Mouse (Mus musculus) heart, embryonic 12.5 days (tissue): Measurements from ENCODE around the gene Nutf2-ps1. TPM values are rescaled to one million over a fixed set of nuclear protein-coding genes. Genes with fewer than 3 reads are reported as not detected.
"Not testable (repeated sequence)": the region's sequence is repeated elsewhere in the genome, so short reads cannot be mapped to it uniquely, and the experiment has no call there.

ENCODE experiments used
- ATAC-seq: fragments of 200-750 bp; cut with Nextera tagmentation; 2 replicates; pipeline ENCODE4 v1.8.0; 2017; ENCODE audit warnings: moderate TSS enrichment, moderate library complexity; ENCODE audit not compliant: insufficient number of reproducible peaks, low FRiP score
- H3K27ac ChIP-seq: fragments of 300-500 bp; sonication (generic); 2 replicates; pipeline ENCODE4 v1.5.1; 2016; ENCODE audit warnings: mild to moderate bottlenecking, moderate library complexity; ENCODE audit not compliant: poor library complexity, severe bottlenecking
- H3K27me3 ChIP-seq: fragments of 300-500 bp; sonication (generic); replicated peaks from 2 replicates; pipeline ENCODE4 v1.6.1; 2016; ENCODE audit warnings: mild to moderate bottlenecking, moderate library complexity
- H3K36me3 ChIP-seq: fragments of 300-500 bp; sonication (generic); 2 replicates; pipeline ENCODE4 v1.6.1; 2016; ENCODE audit warnings: mild to moderate bottlenecking, moderate library complexity
- H3K4me1 ChIP-seq: fragments of 300-500 bp; sonication (generic); replicated peaks from 2 replicates; pipeline ENCODE4 v1.6.1; 2016; ENCODE audit warnings: mild to moderate bottlenecking
- H3K4me2 ChIP-seq: fragments of 300-500 bp; sonication (generic); 2 replicates; pipeline ENCODE4 v1.6.1; 2016; ENCODE audit warnings: mild to moderate bottlenecking, moderate library complexity
- H3K4me3 ChIP-seq: fragments of 300-500 bp; sonication (generic); 2 replicates; pipeline ENCODE4 v1.5.1; 2016; ENCODE audit warnings: mild to moderate bottlenecking
- H3K9ac ChIP-seq: fragments of 300-500 bp; sonication (generic); 2 replicates; pipeline ENCODE4 v1.6.1; 2016; ENCODE audit warnings: mild to moderate bottlenecking, moderate library complexity
- H3K9me3 ChIP-seq: fragments of 300-500 bp; sonication (generic); replicated peaks from 2 replicates; pipeline ENCODE4 v1.6.1; 2016; ENCODE audit warnings: mild to moderate bottlenecking, moderate library complexity
- WGBS: fragments of 180-500 bp; shearing (Covaris S2); methylation state at CpG from one replicate; pipeline ENCODE4 v1.1.7; 2016; 5-methylcytosine and 5-hydroxymethylcytosine counted together
- polyA plus RNA-seq: library from polyadenylated mRNA; unstranded; fragments of >200 nt; fragmentation: Nextera tagmentation; extraction: Ambion mirVana; gene quantifications from 2 replicates; pipeline ENCODE4 v1.2.1, GENCODE M21; 2016

The Nutf2-ps1 gene
- 314 and 321 TPM in 2 replicates for polyA plus RNA-seq

DNA sequence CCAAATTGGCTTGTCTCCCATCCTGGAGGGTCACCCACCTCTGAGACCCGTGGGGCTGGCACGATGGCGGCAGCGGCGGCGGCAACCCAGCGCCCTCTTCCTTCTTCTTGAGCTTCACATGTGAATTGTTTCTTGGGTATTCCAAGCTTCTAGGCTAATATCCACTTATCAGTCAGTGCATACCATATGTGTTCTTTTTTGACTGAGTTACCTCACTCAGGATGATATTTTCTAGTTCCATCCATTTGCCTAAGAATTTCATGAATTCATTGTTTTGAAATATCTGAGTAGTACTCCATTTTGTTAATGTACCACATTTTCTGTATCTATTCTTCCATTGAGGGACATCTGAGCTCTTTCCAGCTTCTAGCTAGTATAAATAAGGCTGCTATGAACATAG is at the start of gene Nutf2-ps1:
Gene Nutf2-ps1, minus strand, starts transcription at position 101 of the 400 bp plus-strand sequence.
- H3K36me3 ChIP-seq, ATAC-seq, H3K27me3 ChIP-seq, H3K4me2 ChIP-seq, H3K4me3 ChIP-seq, H3K27ac ChIP-seq, H3K9ac ChIP-seq, H3K4me1 ChIP-seq: not testable (repeated sequence)
- 91% methylated on average over 7 of the region's 7 CpGs for WGBS
- H3K9me3 ChIP-seq = peaks cover 22% of the 10 kb centered on the region

DNA sequence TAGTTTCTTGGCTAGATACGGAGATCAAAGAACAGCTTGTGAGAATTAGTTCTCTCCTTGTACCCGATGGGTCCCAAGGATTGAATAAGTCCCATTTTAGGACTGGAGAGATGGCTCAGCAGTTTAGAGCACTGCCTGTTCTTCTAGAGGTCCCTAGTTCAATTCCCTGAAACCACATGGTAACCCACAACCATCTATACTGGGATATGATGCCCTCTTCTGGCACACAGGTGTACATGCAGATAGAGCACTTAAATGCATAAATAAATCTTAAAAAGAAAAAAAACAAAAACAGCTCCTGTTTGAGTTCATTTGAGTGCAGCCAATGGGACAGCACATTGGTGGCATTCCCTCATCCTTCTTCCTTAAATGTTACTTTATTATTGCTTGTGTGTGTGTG is 49.2 kb upstream of the Nutf2-ps1 start:
- no peak for ATAC-seq
- H3K9me3 ChIP-seq = no peaks in the 10 kb centered on the region
- 96% methylated on average over 2 of the region's 2 CpGs for WGBS
- no peak overlapping the region for H3K9ac ChIP-seq
- peaks cover 76% of the 10 kb centered on the region for H3K36me3 ChIP-seq
- H3K27ac ChIP-seq = no peak overlapping the region
- no peaks in the 10 kb centered on the region for H3K4me1 ChIP-seq
- H3K4me3 ChIP-seq = no peak overlapping the region
- H3K27me3 ChIP-seq = no peaks in the 10 kb centered on the region
- H3K4me2 ChIP-seq = no peak overlapping the region

DNA sequence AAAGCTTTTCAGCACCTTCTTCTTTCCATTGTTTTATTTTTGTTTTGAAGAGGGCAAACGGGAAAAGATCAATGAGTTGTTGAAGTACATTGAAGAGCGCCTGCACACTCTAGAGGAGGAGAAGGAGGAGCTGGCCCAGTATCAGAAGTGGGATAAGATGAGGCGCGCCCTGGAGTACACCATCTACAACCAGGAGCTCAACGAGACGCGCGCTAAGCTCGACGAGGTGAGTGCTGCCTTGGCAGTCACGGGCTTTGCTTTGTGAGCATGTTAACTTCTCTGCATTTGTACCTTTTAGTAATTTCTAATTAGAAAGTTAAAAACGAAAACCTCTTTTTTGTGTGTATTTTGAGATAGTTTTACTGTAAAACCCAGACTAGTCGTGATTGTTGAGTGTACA is 32.8 kb upstream of the Nutf2-ps1 start:
- no peak overlapping the region for H3K4me3 ChIP-seq

DNA sequence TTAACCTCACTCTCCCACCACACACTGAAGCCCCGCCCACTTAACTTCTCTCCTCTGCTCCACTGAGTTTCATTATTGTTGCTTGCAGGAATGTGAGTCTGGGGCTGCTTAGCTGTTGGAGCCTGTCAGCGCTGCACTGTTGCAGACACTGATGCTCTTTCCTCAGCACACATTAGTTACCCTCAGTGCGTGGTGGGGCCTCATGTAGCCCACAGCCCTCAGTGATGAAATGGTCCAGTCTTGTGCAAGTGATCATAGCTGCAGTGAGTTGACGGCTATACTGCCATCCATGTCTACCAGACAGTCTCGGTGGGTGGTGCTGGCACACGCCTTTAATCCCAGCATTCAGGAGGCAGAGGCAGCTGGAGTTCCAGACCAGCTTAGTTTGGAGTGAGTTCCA is 20.1 kb upstream of the Nutf2-ps1 start:
- H3K4me1 ChIP-seq = peaks cover 19% of the 10 kb centered on the region
- H3K27ac ChIP-seq = no peak overlapping the region
- H3K27me3 ChIP-seq = no peaks in the 10 kb centered on the region
- H3K4me2 ChIP-seq = no peak overlapping the region
- 0 out of 2 replicates have a peak, but pooled peaks have one; percentile 25 for ATAC-seq
- no peak overlapping the region for H3K9ac ChIP-seq
- peaks cover 22% of the 10 kb centered on the region for H3K36me3 ChIP-seq
- H3K9me3 ChIP-seq = no peaks in the 10 kb centered on the region
- WGBS = 63% methylated on average over 6 of the region's 6 CpGs
- no peak overlapping the region for H3K4me3 ChIP-seq

More for the DNA sequence above, 32.8 kb upstream of the Nutf2-ps1 start:
- no peaks in the 10 kb centered on the region for H3K9me3 ChIP-seq
- ATAC-seq = no peak
- H3K4me2 ChIP-seq = no peak overlapping the region
- H3K9ac ChIP-seq = no peak overlapping the region
- H3K36me3 ChIP-seq = peaks cover 80% of the 10 kb centered on the region
- WGBS = 80% methylated on average over 13 of the region's 13 CpGs
- H3K4me1 ChIP-seq = no peaks in the 10 kb centered on the region
- H3K27ac ChIP-seq = no peak overlapping the region
- H3K27me3 ChIP-seq = no peaks in the 10 kb centered on the region

DNA sequence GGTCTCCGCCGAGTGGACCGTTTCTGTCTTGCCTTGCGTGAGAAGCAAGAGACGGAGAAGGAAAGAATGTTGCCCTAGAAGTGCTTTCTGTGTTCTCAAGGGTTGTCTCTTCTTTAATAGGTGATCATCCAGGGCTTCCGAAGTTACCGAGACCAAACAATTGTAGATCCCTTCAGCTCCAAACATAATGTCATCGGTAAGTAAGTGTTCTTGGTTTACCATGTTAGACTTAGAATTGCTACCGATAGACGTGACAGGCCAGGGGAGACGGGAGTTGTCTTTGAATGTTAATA is 12.4 kb upstream of the Nutf2-ps1 start:
- Histone ChIP-seq H3K4me1 (peaks cover 14% of the 10 kb centered on the region), H3K9ac (peak overlapping the region; percentile 95), H3K9me3 (no peaks in the 10 kb centered on the region), H3K36me3 (peaks cover 11% of the 10 kb centered on the region), H3K4me3 (peak overlapping the region; percentile 96), H3K4me2 (peak overlapping the region; percentile 86), H3K27ac (no peak overlapping the region), H3K27me3 (no peaks in the 10 kb centered on the region)
- WGBS = 12% methylated on average over 11 of the region's 11 CpGs
- ATAC-seq = no peak

DNA sequence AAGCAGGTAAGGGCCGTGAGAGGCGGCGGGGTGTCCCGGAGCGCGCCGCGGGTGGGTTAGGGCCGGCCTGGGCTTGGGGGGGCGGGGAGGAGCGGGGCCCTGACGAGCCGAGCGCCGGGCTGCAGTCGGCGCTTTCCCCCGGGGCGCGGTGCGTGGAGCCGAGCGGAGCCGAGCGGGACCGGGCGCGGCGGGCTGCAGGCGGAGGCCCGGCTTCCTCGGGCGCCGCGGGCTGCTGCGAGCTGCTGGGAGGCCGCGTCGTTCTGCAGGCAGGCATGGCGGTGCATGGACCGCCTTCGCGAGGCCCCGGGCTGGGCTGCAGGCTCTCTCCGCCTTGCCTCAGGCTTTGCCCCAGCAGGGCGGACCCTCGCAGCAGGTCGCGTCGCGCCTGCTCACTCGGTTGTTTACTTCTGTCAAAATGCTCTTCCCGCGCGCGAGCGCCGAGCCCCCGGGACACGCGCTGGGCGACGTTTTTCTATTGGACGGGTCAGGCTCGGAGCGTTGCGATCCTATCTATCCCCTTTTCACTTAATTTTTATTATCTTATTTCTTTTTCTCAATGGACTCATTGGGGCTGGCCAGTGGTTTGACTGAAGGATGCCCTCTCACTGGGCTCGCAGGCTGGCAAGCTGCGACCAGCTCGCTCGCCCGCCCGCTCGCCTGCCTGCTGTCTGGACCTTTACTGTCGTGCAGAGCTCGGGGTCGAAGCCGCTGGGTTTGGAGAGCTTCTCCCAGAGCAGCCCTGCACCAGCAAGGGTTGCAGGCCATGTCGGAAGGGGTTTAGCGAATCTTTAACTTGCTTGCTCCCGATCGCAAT is 11.9 kb upstream of the Nutf2-ps1 start:
- ATAC-seq = peak; percentile 77
- peak overlapping the region; percentile 95 for H3K9ac ChIP-seq
- peak overlapping the region; percentile 84 for H3K27ac ChIP-seq
- H3K4me1 ChIP-seq = peaks cover 14% of the 10 kb centered on the region
- peaks cover 8% of the 10 kb centered on the region for H3K36me3 ChIP-seq
- H3K9me3 ChIP-seq = no peaks in the 10 kb centered on the region
- H3K27me3 ChIP-seq = no peaks in the 10 kb centered on the region
- peak overlapping the region; percentile 86 for H3K4me2 ChIP-seq
- under 1% methylated on average over 73 of the region's 82 CpGs for WGBS
- H3K4me3 ChIP-seq = peak overlapping the region; percentile 96

DNA sequence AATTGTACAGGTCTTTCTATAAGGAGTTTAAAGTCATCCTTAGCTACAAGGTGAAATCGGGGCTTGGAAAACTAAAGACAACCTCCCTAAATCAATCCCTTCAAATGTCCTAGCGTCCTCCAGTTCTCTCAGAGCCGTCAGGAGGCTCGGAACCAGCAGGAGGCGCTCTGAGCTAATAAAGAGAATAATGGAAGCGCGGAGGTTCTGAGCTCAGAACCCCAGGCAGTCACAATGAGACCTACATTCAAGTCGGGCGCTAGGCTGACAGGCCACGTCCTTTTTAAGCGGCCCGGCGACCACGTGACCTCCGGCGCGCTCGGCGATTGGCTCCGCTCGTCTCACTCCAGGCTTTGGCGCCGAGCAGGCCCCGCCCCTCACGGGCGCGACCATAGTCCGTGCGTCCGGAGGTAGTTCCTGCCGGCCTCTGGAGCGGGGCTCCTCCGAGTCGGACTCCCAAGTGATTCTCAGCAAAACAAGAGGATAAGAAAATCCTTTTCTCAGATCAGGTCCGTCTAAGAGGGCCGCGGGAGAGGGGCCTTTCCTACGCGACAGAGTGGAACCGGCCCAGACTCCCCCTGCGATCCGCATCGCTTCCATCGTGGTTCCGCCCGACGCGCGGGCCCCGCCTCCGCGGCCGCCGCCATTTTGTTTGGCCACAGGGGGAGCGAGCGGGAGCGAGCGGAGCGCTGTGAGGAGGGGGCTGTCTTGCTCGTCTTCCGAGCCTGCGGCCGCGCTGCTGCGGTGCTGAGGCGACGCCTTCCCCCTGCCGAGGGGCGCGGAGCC is 11.1 kb upstream of the Nutf2-ps1 start, which contains the start of gene Smc3:
Gene Smc3, plus strand, starts transcription at position 642 of the 783 bp plus-strand sequence.
- ATAC-seq = peak; percentile 98
- Histone ChIP-seq H3K27ac (peak within 1 kb of the TSS; percentile 84), H3K9ac (peak within 1 kb of the TSS; percentile 95), H3K4me2 (peak within 1 kb of the TSS; percentile 86), H3K4me1 (peaks cover 14% of the 10 kb centered on the region), H3K27me3 (no peaks in the 10 kb centered on the region), H3K9me3 (no peaks in the 10 kb centered on the region), H3K36me3 (peaks cover 3% of the 10 kb centered on the region), H3K4me3 (peak within 1 kb of the TSS; percentile 96)
- WGBS = under 1% methylated on average over 68 of the region's 70 CpGs

DNA sequence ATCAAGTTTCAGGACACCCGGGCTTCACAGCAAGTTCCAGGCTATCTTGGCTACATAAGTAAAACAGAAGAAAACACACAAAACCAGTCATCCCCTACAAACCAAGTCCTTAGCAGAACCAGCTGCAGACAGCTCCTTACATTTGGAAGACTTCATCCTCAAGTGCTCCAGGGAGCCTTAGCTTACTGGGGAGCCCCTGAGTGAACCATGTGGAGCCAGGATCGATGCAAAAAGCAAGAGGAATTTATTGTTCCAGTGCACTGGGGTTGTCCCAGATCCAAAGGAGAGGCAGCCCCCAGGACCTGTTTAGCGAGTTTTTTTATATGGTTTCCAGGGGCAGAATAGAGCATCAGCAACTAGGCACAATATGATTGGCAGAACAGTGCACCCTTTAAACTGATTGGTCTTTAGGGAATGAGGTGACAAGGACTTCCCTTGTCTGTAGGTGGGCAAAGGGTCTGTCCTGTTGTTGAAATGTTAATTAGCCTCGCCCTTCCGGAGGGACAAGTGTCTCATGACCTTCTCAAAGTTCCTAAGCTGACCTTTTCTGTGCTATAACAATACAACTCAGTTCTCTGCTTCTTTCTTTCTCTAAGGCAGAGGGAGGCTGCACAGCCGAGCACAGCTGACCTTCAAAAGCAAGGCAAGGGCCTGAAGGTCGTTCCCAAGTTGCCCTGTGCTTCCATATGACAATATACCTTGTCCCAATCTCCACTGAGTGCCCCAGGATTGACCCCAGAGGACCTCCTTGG is 8.0 kb upstream of the Nutf2-ps1 start:
- Histone ChIP-seq H3K36me3 (no peaks in the 10 kb centered on the region), H3K9ac (no peak overlapping the region), H3K4me3 (no peak overlapping the region), H3K4me1 (peaks cover 4% of the 10 kb centered on the region), H3K27me3 (no peaks in the 10 kb centered on the region), H3K4me2 (no peak overlapping the region), H3K9me3 (no peaks in the 10 kb centered on the region), H3K27ac (no peak overlapping the region)
- ATAC-seq = no peak
- WGBS = 62% methylated on average over 7 of the region's 7 CpGs

DNA sequence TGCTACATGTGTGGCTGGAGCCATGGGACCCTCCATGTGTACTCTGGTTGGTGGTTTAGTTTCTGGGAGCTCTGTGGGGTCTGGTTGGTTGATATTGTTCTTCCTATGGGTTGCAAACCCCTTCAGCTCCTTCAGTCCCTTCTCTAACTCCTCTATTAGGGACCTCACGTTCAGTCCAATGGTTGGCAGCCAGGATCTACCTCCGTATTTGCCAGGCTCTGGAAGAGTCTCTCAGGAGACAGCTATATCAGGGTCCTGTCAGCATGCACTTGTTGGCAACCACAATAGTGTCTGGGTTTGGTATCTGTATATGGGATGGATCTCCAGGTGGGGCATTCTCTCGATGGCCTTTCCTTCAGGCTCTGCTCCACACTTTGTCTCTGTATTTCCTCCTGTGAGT is 1.2 kb downstream of the Nutf2-ps1 start:
- WGBS = 81% methylated on average over 3 of the region's 3 CpGs
- H3K4me1 ChIP-seq, ATAC-seq, H3K27ac ChIP-seq, H3K36me3 ChIP-seq, H3K27me3 ChIP-seq, H3K9ac ChIP-seq, H3K4me3 ChIP-seq, H3K4me2 ChIP-seq: not testable (repeated sequence)
- H3K9me3 ChIP-seq = peaks cover 25% of the 10 kb centered on the region

DNA sequence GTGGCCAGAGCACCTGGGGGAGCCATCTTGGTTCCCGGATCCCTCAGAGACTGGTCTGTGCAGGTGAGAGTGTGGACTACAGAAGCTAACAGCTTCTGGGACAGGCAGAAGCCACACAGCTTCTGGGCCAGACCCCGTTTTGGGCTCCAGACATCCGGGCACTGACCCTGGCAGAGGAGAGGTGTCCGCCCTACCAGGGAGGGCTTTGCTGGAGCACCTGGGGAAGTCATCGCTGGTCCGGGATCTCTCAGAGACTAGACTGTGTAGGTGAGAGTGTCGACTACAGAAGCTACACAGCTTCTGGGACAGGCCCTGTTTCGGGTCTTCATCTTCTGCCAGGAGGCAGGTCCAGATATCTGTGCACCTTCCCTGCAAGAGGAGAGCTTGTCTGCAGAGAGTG is 8.6 kb downstream of the Nutf2-ps1 start:
- not testable (repeated sequence) for H3K4me3 ChIP-seq, H3K9ac ChIP-seq, H3K27me3 ChIP-seq, H3K4me2 ChIP-seq, H3K27ac ChIP-seq, H3K36me3 ChIP-seq, ATAC-seq
- peaks cover 25% of the 10 kb centered on the region for H3K4me1 ChIP-seq
- H3K9me3 ChIP-seq = peaks cover 16% of the 10 kb centered on the region
- 82% methylated on average over 8 of the region's 8 CpGs for WGBS
